Mouse (Mus musculus) liver, embryonic 12.5 days (tissue): ENCODE data around the gene Pmpca. TPM values are rescaled to one million over a fixed set of nuclear protein-coding genes. Genes with fewer than 3 reads are reported as not detected.

Experiments used
- ATAC-seq: fragments of 200-750 bp; cut with Nextera tagmentation; 2 replicates; pipeline ENCODE4 v1.8.0; 2017; ENCODE audit warnings: moderate number of reproducible peaks, mild to moderate bottlenecking, moderate library complexity
- H3K27ac ChIP-seq: fragments of 300-500 bp; sonication (generic); 2 replicates; pipeline ENCODE4 v1.5.1; 2016; ENCODE audit warnings: mild to moderate bottlenecking
- H3K27me3 ChIP-seq: fragments of 300-500 bp; sonication (generic); replicated peaks from 2 replicates; pipeline ENCODE4 v1.6.1; 2016; ENCODE audit warnings: mild to moderate bottlenecking, moderate library complexity
- H3K36me3 ChIP-seq: fragments of 300-500 bp; sonication (generic); 2 replicates; pipeline ENCODE4 v1.6.1; 2016; ENCODE audit warnings: mild to moderate bottlenecking, moderate library complexity
- H3K4me1 ChIP-seq: fragments of 300-500 bp; sonication (generic); 2 replicates; pipeline ENCODE4 v1.6.1; 2016
- H3K4me2 ChIP-seq: fragments of 300-500 bp; sonication (generic); 2 replicates; pipeline ENCODE4 v1.6.1; 2016; ENCODE audit warnings: mild to moderate bottlenecking, moderate library complexity
- H3K4me3 ChIP-seq: fragments of 300-500 bp; sonication (generic); 2 replicates; pipeline ENCODE4 v1.5.1; 2016; ENCODE audit warnings: mild to moderate bottlenecking, moderate library complexity
- H3K9ac ChIP-seq: fragments of 300-500 bp; sonication (generic); 2 replicates; pipeline ENCODE4 v1.6.1; 2016; ENCODE audit warnings: mild to moderate bottlenecking, moderate library complexity
- H3K9me3 ChIP-seq: fragments of 300-500 bp; sonication (generic); replicated peaks from 2 replicates; pipeline ENCODE4 v1.6.1; 2016; ENCODE audit warnings: mild to moderate bottlenecking, moderate library complexity
- WGBS: fragments of 180-500 bp; shearing (Covaris S2); methylation state at CpG from one replicate; pipeline ENCODE4 v1.1.7; 2016; ENCODE audit not compliant: insufficient replicate concordance; 5-methylcytosine and 5-hydroxymethylcytosine counted together
- polyA plus RNA-seq: library from polyadenylated mRNA; unstranded; fragments of >200 nt; fragmentation: Nextera tagmentation; extraction: Ambion mirVana; gene quantifications from 2 replicates; pipeline ENCODE4 v1.2.1, GENCODE M21; 2016

Pmpca gene
- polyA plus RNA-seq, 1 experiment from 2014 or later: 110 TPM

GRCm38 (mm10) chr2:26356678-26357077, 32.5 kb upstream of the Pmpca start:
- Histone ChIP-seq H3K4me3 (no peak overlapping the region), H3K27ac (no peak overlapping the region), H3K27me3 (no peaks in the 10 kb centered on the region), H3K4me1 (peaks cover 14% of the 10 kb centered on the region), H3K9ac (no peak overlapping the region), H3K9me3 (no peaks in the 10 kb centered on the region), H3K36me3 (no peaks in the 10 kb centered on the region), H3K4me2 (no peak overlapping the region)
- WGBS: 61% methylated on average over 7 of the region's 7 CpGs
- ATAC-seq: no peak

GRCm38 (mm10) chr2:26357484-26357883, 31.7 kb upstream of the Pmpca start:
- peaks cover 11% of the 10 kb centered on the region for H3K4me1 ChIP-seq
- H3K27ac ChIP-seq: no peak overlapping the region
- no peaks in the 10 kb centered on the region for H3K9me3 ChIP-seq
- WGBS: 64% methylated on average over 15 of the region's 15 CpGs
- no peak overlapping the region for H3K9ac ChIP-seq
- no peaks in the 10 kb centered on the region for H3K27me3 ChIP-seq
- H3K4me3 ChIP-seq: no peak overlapping the region
- no peak overlapping the region for H3K4me2 ChIP-seq
- ATAC-seq: no peak
- H3K36me3 ChIP-seq: peaks cover 2% of the 10 kb centered on the region

GRCm38 (mm10) chr2:26358667-26359320, 30.3 kb upstream of the Pmpca start:
- H3K9me3 ChIP-seq: no peaks in the 10 kb centered on the region
- no peak overlapping the region for H3K4me3 ChIP-seq
- H3K27me3 ChIP-seq: no peaks in the 10 kb centered on the region
- H3K36me3 ChIP-seq: peaks cover 15% of the 10 kb centered on the region
- H3K27ac ChIP-seq: no peak overlapping the region
- H3K4me1 ChIP-seq: 0 out of 2 replicates have a peak, but pooled peaks cover 4% of the 10 kb centered on the region
- no peak overlapping the region for H3K9ac ChIP-seq
- peak; percentile 10; the same call in 1 of the 2 replicates for ATAC-seq
- H3K4me2 ChIP-seq: no peak overlapping the region
- WGBS: 75% methylated on average over 13 of the region's 13 CpGs

GRCm38 (mm10) chr2:26359983-26360382, 29.2 kb upstream of the Pmpca start:
- H3K27me3 ChIP-seq: no peaks in the 10 kb centered on the region
- H3K27ac ChIP-seq: no peak overlapping the region
- no peaks in the 10 kb centered on the region for H3K9me3 ChIP-seq
- 37% methylated on average over 6 of the region's 6 CpGs for WGBS
- no peak overlapping the region for H3K9ac ChIP-seq
- peak overlapping the region; percentile 14; the same call in 1 of the 2 replicates for H3K4me2 ChIP-seq
- no peak for ATAC-seq
- H3K4me1 ChIP-seq: 0 out of 2 replicates have a peak, but pooled peaks cover 4% of the 10 kb centered on the region
- no peak overlapping the region; the same call in 1 of the 2 replicates for H3K4me3 ChIP-seq
- H3K36me3 ChIP-seq: peaks cover 27% of the 10 kb centered on the region

- H3K4me1 ChIP-seq: 0 out of 2 replicates have a peak, but pooled peaks cover 4% of the 10 kb centered on the region
- H3K9me3 ChIP-seq: no peaks in the 10 kb centered on the region
- 19% methylated on average over 3 of the region's 3 CpGs for WGBS
- H3K9ac ChIP-seq: no peak within 1 kb of the TSS
- H3K36me3 ChIP-seq: peaks cover 35% of the 10 kb centered on the region
- peak within 1 kb of the TSS; percentile 14; the same call in 1 of the 2 replicates for H3K4me2 ChIP-seq
- no peak within 1 kb of the TSS for H3K27ac ChIP-seq
- ATAC-seq: no peak
- H3K27me3 ChIP-seq: no peaks in the 10 kb centered on the region
- no peak within 1 kb of the TSS; the same call in 1 of the 2 replicates for H3K4me3 ChIP-seq
These were observed 28.4 kb upstream of the Pmpca start, which contains the start of gene Card9 for GRCm38 (mm10) chr2:26360772-26361171. Gene Card9 (minus strand): TSS chr2:26360918.

GRCm38 (mm10) chr2:26362991-26363390, 26.1 kb upstream of the Pmpca start:
- H3K4me3 ChIP-seq: no peak overlapping the region
- no peak overlapping the region for H3K9ac ChIP-seq
- H3K4me2 ChIP-seq: no peak overlapping the region
- no peak overlapping the region for H3K27ac ChIP-seq
- no peak for ATAC-seq
- 0 out of 2 replicates have a peak, but pooled peaks cover 4% of the 10 kb centered on the region for H3K4me1 ChIP-seq
- H3K36me3 ChIP-seq: peaks cover 57% of the 10 kb centered on the region
- WGBS: 77% methylated on average over 5 of the region's 5 CpGs
- no peaks in the 10 kb centered on the region for H3K27me3 ChIP-seq
- no peaks in the 10 kb centered on the region for H3K9me3 ChIP-seq

GRCm38 (mm10) chr2:26363481-26363880, 25.7 kb upstream of the Pmpca start:
- Histone ChIP-seq H3K4me1 (0 out of 2 replicates have a peak, but pooled peaks cover 4% of the 10 kb centered on the region), H3K4me3 (no peak overlapping the region), H3K9me3 (no peaks in the 10 kb centered on the region), H3K4me2 (no peak overlapping the region), H3K27ac (no peak overlapping the region), H3K36me3 (peaks cover 62% of the 10 kb centered on the region), H3K27me3 (no peaks in the 10 kb centered on the region), H3K9ac (no peak overlapping the region)
- WGBS: 74% methylated on average over 5 of the region's 5 CpGs
- no peak for ATAC-seq

- ATAC-seq: no peak
- Histone ChIP-seq H3K27ac (no peak overlapping the region), H3K9ac (no peak overlapping the region), H3K27me3 (no peaks in the 10 kb centered on the region), H3K4me3 (no peak overlapping the region), H3K4me2 (no peak overlapping the region), H3K9me3 (no peaks in the 10 kb centered on the region), H3K36me3 (peaks cover 76% of the 10 kb centered on the region), H3K4me1 (no peaks in the 10 kb centered on the region)
- 80% methylated on average over 10 of the region's 10 CpGs for WGBS
These were observed 24.2 kb upstream of the Pmpca start for GRCm38 (mm10) chr2:26364738-26365465.

- Histone ChIP-seq H3K4me1 (no peaks in the 10 kb centered on the region), H3K4me2 (no peak overlapping the region), H3K4me3 (no peak overlapping the region), H3K9me3 (no peaks in the 10 kb centered on the region), H3K36me3 (peaks cover 100% of the 10 kb centered on the region), H3K27ac (no peak overlapping the region), H3K9ac (no peak overlapping the region), H3K27me3 (no peaks in the 10 kb centered on the region)
- 86% methylated on average over 6 of the region's 6 CpGs for WGBS
- no peak for ATAC-seq
These were observed 21.2 kb upstream of the Pmpca start for GRCm38 (mm10) chr2:26367911-26368310.

GRCm38 (mm10) chr2:26368572-26368971, 20.6 kb upstream of the Pmpca start:
- 68% methylated on average over 1 of the region's 1 CpGs for WGBS
- peaks cover 100% of the 10 kb centered on the region for H3K36me3 ChIP-seq
- H3K27me3 ChIP-seq: no peaks in the 10 kb centered on the region
- H3K9ac ChIP-seq: no peak overlapping the region
- no peak overlapping the region for H3K4me3 ChIP-seq
- no peaks in the 10 kb centered on the region for H3K9me3 ChIP-seq
- no peaks in the 10 kb centered on the region for H3K4me1 ChIP-seq
- no peak overlapping the region for H3K4me2 ChIP-seq
- ATAC-seq: no peak
- no peak overlapping the region for H3K27ac ChIP-seq

GRCm38 (mm10) chr2:26372396-26372795, 16.7 kb upstream of the Pmpca start:
- no peak for ATAC-seq
- no peaks in the 10 kb centered on the region for H3K4me1 ChIP-seq
- H3K27me3 ChIP-seq: no peaks in the 10 kb centered on the region
- no peak overlapping the region for H3K4me2 ChIP-seq
- no peak overlapping the region for H3K4me3 ChIP-seq
- H3K27ac ChIP-seq: no peak overlapping the region
- 87% methylated on average over 8 of the region's 8 CpGs for WGBS
- H3K9ac ChIP-seq: no peak overlapping the region
- peaks cover 100% of the 10 kb centered on the region for H3K36me3 ChIP-seq
- no peaks in the 10 kb centered on the region for H3K9me3 ChIP-seq

GRCm38 (mm10) chr2:26380131-26380771, 8.9 kb upstream of the Pmpca start, which contains the start of gene Snapc4:
Gene Snapc4 (minus strand): TSS chr2:26380653.
- under 1% methylated on average over 38 of the region's 38 CpGs for WGBS
- Histone ChIP-seq H3K4me3 (peak within 1 kb of the TSS; percentile 91), H3K36me3 (peaks cover 74% of the 10 kb centered on the region), H3K4me1 (peaks cover 20% of the 10 kb centered on the region), H3K27ac (peak within 1 kb of the TSS; percentile 77), H3K9me3 (no peaks in the 10 kb centered on the region), H3K9ac (peak within 1 kb of the TSS; percentile 86), H3K4me2 (peak within 1 kb of the TSS; percentile 95), H3K27me3 (no peaks in the 10 kb centered on the region)
- ATAC-seq: peak; percentile 93
